Mouse (Mus musculus) intestine, embryonic 15.5 days (tissue): ENCODE measurements around the gene Rpn1. TPM values are rescaled to one million over a fixed set of nuclear protein-coding genes. Genes with fewer than 3 reads are reported as not detected.

ENCODE experiments used
- ATAC-seq: fragments of 200-750 bp; cut with Nextera tagmentation; 2 replicates; pipeline ENCODE4 v1.8.0; 2017; ENCODE audit warnings: moderate TSS enrichment, moderate library complexity
- H3K27ac ChIP-seq: fragments of 300-500 bp; sonication (generic); 2 replicates; pipeline ENCODE4 v1.5.1; 2015; ENCODE audit warnings: mild to moderate bottlenecking, inconsistent platforms
- H3K27me3 ChIP-seq: fragments of 300-500 bp; sonication (generic); replicated peaks from 2 replicates; pipeline ENCODE4 v1.6.1; 2015; ENCODE audit warnings: inconsistent platforms
- H3K36me3 ChIP-seq: fragments of 300-500 bp; sonication (generic); 2 replicates; pipeline ENCODE4 v1.6.1; 2015; ENCODE audit warnings: inconsistent platforms
- H3K4me1 ChIP-seq: fragments of 300-500 bp; sonication (generic); replicated peaks from 2 replicates; pipeline ENCODE4 v1.6.1; 2015; ENCODE audit warnings: inconsistent platforms
- H3K4me2 ChIP-seq: fragments of 300-500 bp; sonication (generic); replicated peaks from 2 replicates; pipeline ENCODE4 v1.6.1; 2015; ENCODE audit warnings: mild to moderate bottlenecking, inconsistent platforms
- H3K4me3 ChIP-seq: fragments of 300-500 bp; sonication (generic); replicated peaks from 2 replicates; pipeline ENCODE4 v1.5.1; 2015; ENCODE audit warnings: inconsistent platforms
- H3K9ac ChIP-seq: fragments of 300-500 bp; sonication (generic); 2 replicates; pipeline ENCODE4 v1.6.1; 2015; ENCODE audit warnings: inconsistent platforms
- H3K9me3 ChIP-seq: fragments of 300-500 bp; sonication (generic); 2 replicates; pipeline ENCODE4 v1.6.1; 2016; ENCODE audit warnings: inconsistent platforms
- WGBS: fragments of 180-500 bp; shearing (Covaris S2); methylation state at CpG from one replicate; pipeline ENCODE4 v1.1.7; 2015; 5-methylcytosine and 5-hydroxymethylcytosine counted together
- polyA plus RNA-seq: library from polyadenylated mRNA; unstranded; fragments of >200 nt; fragmentation: Nextera tagmentation; extraction: Ambion mirVana; gene quantifications from 2 replicates; pipeline ENCODE4 v1.2.1, GENCODE M21; 2015

Gene Rpn1
- polyA plus RNA-seq, 1 experiment from 2014 or later: 425 TPM

- no peak overlapping the region for H3K4me2 ChIP-seq
- no peaks in the 10 kb centered on the region for H3K4me1 ChIP-seq
- WGBS: 71% methylated on average over 6 of the region's 6 CpGs
- H3K27ac ChIP-seq: no peak overlapping the region
- H3K27me3 ChIP-seq: no peaks in the 10 kb centered on the region
- no peak overlapping the region for H3K4me3 ChIP-seq
- H3K9me3 ChIP-seq: no peaks in the 10 kb centered on the region
- no peaks in the 10 kb centered on the region for H3K36me3 ChIP-seq
- no peak overlapping the region for H3K9ac ChIP-seq
- ATAC-seq: no peak
These were observed 68.7 kb downstream of the Rpn1 start for GRCm38 (mm10) chr6:88152979-88153378.

Other genes with a start within 250 kb of the Rpn1 start
- gene Gm45140, start 248.7 kb upstream of the Rpn1 start, polyA plus RNA-seq: 3.3 and 4.1 TPM in 2 replicates
- gene Isy1, start 245.7 kb upstream of the Rpn1 start, polyA plus RNA-seq: 50.7 and 58.1 TPM in 2 replicates
- gene Cnbp, start 233.4 kb upstream of the Rpn1 start, polyA plus RNA-seq: 991 and 1,100 TPM in 2 replicates
- gene Copg1, start 196.7 kb upstream of the Rpn1 start, polyA plus RNA-seq: 154 and 161 TPM in 2 replicates
- 41.0 TPM in 2 replicates for gene Hmces, start 170.5 kb upstream of the Rpn1 start, polyA plus RNA-seq
- gene H1fx, start 102.8 kb upstream of the Rpn1 start, polyA plus RNA-seq: 23.4 and 29.6 TPM in 2 replicates
- gene Rab7, start 39.2 kb upstream of the Rpn1 start, polyA plus RNA-seq: 243 and 244 TPM in 2 replicates
- 6.4 and 8.7 TPM in 2 replicates for gene Gata2, start 109.4 kb downstream of the Rpn1 start, polyA plus RNA-seq
- not detected in 2 replicates for gene Dnajb8, start 137.8 kb downstream of the Rpn1 start, polyA plus RNA-seq